Mouse (Mus musculus): ENCODE measurements around the gene Rab3a.

The Rab3a gene

DNA sequence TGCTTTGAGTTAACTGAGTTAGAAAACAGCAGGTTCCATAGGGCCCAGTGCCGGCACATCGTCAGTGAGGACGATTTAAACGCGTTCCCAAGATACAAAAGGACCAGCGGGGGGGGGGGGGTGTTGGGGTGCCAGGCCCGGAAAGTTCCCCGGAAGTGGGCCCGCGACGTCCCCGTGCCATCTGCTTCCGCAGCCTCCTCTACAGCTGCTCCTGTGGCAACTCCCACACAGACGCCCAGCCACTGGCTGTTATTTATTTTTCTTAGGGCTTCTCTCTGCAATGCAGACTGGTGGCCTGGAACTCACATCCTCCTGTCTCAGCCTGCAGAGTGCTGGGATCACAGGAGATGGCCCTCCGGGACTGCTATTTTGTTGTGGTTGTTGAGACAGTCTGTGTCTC, 46.7 kb downstream of the Rab3a start:
- DNase-seq (ENCODE audit: low spot score) = peak; percentile 82

DNA sequence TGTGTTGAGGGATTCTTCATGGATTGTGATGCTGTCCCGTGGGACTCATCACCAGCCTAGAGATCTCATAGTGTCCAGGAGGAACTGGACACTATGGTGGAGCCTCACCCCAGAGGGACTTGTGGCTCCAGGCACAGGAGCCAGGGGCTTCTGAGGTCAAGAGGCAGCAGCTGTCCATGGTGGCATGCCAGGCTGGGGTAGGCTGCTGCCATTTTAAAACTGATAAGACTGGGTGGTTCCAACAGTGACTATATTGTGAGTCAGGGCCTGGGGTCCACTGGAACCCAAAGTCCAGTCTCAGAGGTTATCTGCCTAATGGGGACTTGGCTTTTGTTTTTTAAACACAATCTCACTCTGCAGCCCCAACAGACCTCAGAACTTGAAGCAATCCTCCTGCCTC, 47.4 kb downstream of the Rab3a start:
- DNase-seq (ENCODE audit: low spot score) = no peak

DNA sequence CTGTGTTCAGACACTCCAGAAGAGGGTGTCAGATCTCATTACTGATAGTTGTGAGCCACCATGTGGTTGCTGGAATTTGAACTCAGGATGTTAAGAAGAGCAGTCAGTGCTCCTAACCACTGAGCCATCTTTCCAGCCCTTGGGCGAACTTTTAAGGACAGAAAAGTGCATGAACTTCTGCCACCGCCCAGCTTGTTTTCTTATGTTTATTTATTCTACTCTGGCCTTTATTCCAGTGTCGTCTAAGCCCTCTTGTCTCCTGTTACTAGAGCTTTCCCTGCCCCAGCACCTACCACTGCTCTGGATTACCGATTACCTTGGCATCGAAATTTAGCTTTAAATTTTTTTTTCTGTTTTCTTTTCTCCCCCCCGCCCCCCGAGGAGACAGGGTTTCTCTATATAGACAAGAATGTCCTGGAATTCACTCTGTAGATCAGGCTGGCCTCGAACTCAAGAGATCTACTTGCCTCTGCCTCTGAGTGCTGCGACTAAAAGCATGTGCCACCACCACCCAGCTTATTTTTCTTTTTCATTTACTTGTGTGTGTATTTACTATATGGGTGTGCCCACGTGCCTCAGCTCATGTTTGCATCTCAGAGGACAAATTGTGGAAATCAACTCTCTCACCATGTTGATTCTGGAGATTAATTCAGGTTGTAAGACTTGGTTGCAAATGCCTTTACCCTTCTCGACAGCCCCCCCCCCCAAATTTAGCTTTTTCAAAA, 48.5 kb downstream of the Rab3a start:
- no peak for DNase-seq (ENCODE audit: low spot score)

DNA sequence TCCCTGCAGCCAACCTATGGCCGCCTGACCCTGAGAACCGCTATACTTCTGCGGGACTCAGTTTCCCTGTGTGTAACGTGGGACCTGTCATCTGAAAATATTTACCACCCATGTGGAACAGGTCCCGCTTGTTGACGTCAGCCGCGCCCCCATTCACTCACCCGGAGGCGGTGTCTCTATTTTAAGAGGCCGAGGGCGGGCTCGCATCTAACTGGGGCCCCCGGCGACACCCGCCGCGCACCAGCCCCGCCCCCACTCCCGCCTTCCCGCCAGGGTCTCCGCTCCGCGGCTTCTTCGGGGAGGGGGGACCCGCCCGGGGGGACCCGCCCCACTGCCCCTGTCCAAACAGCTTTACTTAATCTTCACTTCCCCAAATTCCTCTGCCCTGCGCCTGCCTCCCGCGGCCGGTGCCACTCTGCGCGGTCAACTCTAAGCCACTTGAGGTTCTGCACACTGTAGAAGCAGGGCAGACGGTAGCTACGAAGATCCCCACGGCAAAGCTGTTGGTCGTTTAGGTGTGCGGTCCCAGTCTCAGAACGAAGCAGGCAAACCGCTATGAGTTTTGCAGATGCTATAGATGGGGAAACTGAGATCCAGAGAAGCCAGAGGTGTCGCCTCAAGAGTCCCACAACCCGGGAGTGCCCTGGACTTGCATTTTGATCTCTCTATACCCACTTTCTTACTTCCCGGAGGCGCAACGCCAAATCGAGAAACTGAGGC, 49.4 kb downstream of the Rab3a start:
- peak; percentile 72 for DNase-seq (ENCODE audit: low spot score)

DNA sequence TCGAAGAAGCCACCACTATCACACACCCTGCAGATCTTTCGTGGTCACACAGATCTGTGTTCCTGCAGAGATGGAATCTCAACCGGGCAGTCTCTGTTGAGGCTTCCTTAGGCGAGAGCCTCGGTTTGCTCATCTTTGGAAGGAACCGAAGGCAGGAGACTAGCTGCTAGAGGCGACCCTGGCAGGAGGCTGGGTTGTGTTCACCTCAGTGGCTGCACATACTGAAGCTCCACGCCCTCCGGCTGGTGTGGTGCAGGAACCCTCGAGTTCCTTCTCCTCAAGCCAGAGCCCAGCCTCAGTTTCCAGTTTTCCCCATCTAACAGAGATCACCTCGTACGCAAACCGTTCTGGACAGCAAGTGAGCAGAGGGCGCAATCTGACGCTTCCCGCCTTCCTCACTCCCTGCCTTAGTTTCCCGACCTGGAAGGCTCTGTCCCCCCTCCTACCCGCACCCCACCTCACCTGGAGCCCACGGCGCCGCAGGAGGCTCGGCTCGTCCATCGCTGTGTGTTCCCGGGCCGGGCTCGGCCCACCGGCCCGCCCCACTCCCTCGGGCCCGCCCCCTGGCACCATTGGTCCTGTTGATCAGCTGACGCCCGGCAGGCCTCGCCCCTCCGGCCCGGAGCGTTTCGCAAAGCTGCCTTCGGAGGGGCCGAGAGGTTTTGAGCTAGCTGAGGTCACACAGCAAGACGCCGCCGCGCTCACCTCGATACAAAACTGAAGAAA, 50.2 kb downstream of the Rab3a start, which contains the start of gene Mast3:
Mast3 (minus strand) TSS at position 574 of the 726 bp plus-strand sequence.
- peak; percentile 88 for DNase-seq (ENCODE audit: low spot score)

DNA sequence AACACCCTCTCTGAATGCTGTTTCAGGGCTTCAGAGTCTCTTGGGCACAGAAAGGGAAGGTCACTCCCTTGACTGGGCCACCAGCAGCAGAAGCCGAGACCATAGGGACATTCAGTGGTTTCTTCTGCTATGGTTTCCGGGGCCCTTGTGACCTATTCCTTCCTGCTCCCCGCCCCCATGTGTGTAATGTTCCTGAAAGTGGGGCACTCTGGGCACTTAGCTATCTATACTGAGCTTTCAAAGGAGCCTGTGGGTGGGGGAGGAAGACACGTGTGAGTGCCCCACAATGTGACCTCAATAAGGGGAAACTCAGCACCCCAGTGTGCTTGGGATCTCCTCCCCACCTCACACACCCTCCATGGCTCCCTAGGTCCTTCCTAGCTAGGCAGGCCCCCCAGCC, 52.1 kb downstream of the Rab3a start:
- no peak for DNase-seq (ENCODE audit: low spot score)

DNA sequence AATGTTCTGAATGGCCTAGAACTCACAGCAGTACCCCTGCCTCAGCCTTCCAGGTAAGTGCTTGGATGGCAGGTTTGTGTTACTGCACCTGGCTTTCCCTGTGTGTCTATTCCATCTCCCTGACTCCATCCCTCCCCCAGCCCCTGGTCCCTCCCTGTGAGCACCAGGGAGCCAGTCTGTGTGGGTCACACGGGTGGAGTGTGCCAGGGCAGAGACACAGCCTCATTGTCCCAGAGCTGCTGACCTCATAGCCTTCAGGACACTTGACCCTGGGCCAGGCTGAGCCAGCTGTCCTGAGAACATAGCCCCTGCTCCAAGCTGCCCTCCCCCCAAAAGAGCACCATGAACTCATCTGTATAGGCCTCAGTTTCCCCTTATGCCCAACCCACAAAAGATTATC, 52.8 kb downstream of the Rab3a start:
- DNase-seq (ENCODE audit: low spot score) = peak; percentile 75

DNA sequence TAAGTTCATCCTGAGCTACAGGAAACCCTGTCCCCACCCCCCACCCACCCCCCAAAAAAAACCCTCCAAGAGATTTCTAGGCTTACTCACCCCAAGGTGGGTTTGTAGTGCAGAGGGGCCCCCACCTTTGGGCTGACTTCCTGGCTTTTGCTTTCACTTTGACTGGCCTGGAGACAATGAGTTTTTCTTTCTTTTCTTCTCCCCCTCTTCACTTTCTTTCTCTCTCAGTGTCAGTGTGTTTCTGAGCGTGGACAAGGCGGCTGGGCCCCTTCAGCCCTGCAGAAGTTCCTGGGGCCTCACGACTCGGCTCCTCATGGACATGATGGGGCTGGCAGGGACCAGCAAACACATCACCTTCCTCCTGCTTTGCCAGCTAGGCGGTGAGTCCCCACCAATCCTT, 53.8 kb downstream of the Rab3a start, which contains the start of gene Il12rb1:
Il12rb1 (plus strand) TSS at position 211 of the 400 bp plus-strand sequence.
- DNase-seq (ENCODE audit: low spot score) = no peak

Measured in layer of hippocampus, adult 11-12 months (tissue).